Mouse (Mus musculus): Measurements from ENCODE around the gene Olfr1306.

Gene Olfr1306

GRCm38 (mm10) chr2:111916171-111916570 is at the start of gene Olfr1306:
Olfr1306 (minus strand) TSS chr2:111916271.
- DNase-seq (ENCODE audit: low read depth, low spot score) = no peak

GRCm38 (mm10) chr2:111964844-111965243 is 48.8 kb upstream of the Olfr1306 start, which contains the start of gene Olfr1308:
Olfr1308 (minus strand) TSS chr2:111964944.
- DNase-seq (ENCODE audit: low read depth, low spot score) = no peak

- DNase-seq (ENCODE audit: low read depth, low spot score) = no peak
Observed at GRCm38 (mm10) chr2:111949340-111949739, 33.3 kb upstream of the Olfr1306 start, which contains the start of gene Olfr1307. Olfr1307 (minus strand) TSS chr2:111949440.

GRCm38 (mm10) chr2:111877049-111877448 is 39.0 kb downstream of the Olfr1306 start, which contains the start of gene Olfr1305:
Olfr1305 (minus strand) TSS chr2:111877149.
- no peak for DNase-seq (ENCODE audit: low read depth, low spot score)

All from telencephalon, adult 2 months (tissue).